In the genomic region with DNA sequence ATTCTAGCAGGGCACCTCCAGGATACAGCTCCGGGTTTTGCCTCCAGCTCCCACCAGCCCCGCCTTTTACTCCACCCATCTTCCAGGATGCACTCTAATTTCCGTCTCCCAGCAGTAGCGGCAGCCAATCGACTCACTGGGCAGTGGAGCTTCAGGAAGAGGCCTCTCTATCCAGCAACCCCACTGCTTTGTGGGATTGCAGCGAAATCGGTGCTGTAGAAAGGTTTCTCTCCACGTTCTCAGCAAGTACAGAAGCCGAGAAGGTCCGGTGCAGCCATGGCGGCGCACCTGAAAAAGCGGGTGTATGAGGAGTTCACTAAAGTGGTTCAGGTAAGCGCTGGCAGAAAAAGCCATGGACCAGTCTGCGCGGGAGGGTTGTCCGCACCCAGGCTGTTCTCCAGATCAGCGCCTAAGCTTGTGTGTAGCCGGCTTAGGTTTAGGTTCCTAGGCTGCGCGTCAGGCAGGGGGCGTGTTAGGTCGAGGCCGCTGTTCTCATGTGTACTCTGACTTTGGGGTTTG, we compare ENCODE assay signal across 7 mouse cellular contexts. TPM values are rescaled to one million over a fixed set of nuclear protein-coding genes. Genes with fewer than 3 reads are reported as not detected.
A peak's percentile ranks its signal among the peaks of the same experiment; 100 is the strongest.
DNase-seq lines count a peak whose midpoint lies in the region; ATAC-seq lines count a peak whose summit lies in the region.

A gene (plus strand): TSS at position 136 of the 519 bp plus-strand sequence.

- no peaks in the 10 kb centered on the region for H3K9me3 ChIP-seq in embryonic facial prominence, embryonic 12.5 days
- no peaks in the 10 kb centered on the region for H3K9me3 ChIP-seq in limb, embryonic 11.5 days (ENCODE audit: control insufficient read depth, low read length)
- H3K9me3 ChIP-seq in midbrain, embryonic 14.5 days (ENCODE audit: control insufficient read depth, low read length) = no peaks in the 10 kb centered on the region

- H3K4me2 ChIP-seq in embryonic facial prominence, embryonic 12.5 days (replicated peaks) = peak within 1 kb of the TSS; percentile 93
- peak within 1 kb of the TSS; percentile 84 for H3K4me2 ChIP-seq in limb, embryonic 11.5 days (ENCODE audit: low read depth, severe bottlenecking)
- peak within 1 kb of the TSS; percentile 90 for H3K4me2 ChIP-seq in midbrain, embryonic 14.5 days (ENCODE audit: low read length)

- ATAC-seq in embryonic facial prominence, embryonic 12.5 days (ENCODE audit: insufficient number of reproducible peaks, insufficient read depth, low FRiP score, low TSS enrichment) = peak; percentile 99
- peak; percentile 99 for ATAC-seq in limb, embryonic 11.5 days (ENCODE audit: insufficient number of reproducible peaks, low FRiP score, low TSS enrichment, low read depth)
- peak; percentile 99 for ATAC-seq in midbrain, embryonic 14.5 days (ENCODE audit: low FRiP score, low TSS enrichment)

- peak within 1 kb of the TSS; percentile 69 for H3K9ac ChIP-seq in embryonic facial prominence, embryonic 12.5 days
- peak within 1 kb of the TSS; percentile 59 for H3K9ac ChIP-seq in limb, embryonic 11.5 days (ENCODE audit: low read length)
- peak within 1 kb of the TSS; percentile 61 for H3K9ac ChIP-seq in midbrain, embryonic 14.5 days (replicated peaks; ENCODE audit: low read length)

- peak; percentile 87 for DNase-seq in adrenal gland, postnatal 25 days
- DNase-seq in heart, adult 11 months = peak; percentile 100
- DNase-seq in kidney, adult 18-20 months = peak; percentile 91
- DNase-seq in limb, embryonic 11.5 days (ENCODE audit: low spot score) = peak; percentile 90
- DNase-seq in midbrain, embryonic 14.5 days = peak; percentile 94
- peak; percentile 76 to 77 for DNase-seq in spleen, adult 18-20 months

- peaks cover 14% of the 10 kb centered on the region for H3K36me3 ChIP-seq in embryonic facial prominence, embryonic 12.5 days
- peaks cover 3% of the 10 kb centered on the region; the same call in 1 of the 2 replicates for H3K36me3 ChIP-seq in limb, embryonic 11.5 days (ENCODE audit: control insufficient read depth, insufficient read depth, low read length)
- H3K36me3 ChIP-seq in midbrain, embryonic 14.5 days (ENCODE audit: control insufficient read depth, insufficient read depth, low read length) = peaks cover 13% of the 10 kb centered on the region

- H3K4me3 ChIP-seq in embryonic facial prominence, embryonic 12.5 days = peak within 1 kb of the TSS; percentile 81
- peak within 1 kb of the TSS; percentile 58 for H3K4me3 ChIP-seq in limb, embryonic 11.5 days (ENCODE audit: low read depth, low read length)
- peak within 1 kb of the TSS; percentile 61 for H3K4me3 ChIP-seq in midbrain, embryonic 14.5 days (replicated peaks; ENCODE audit: low read depth, low read length)

- under 1% methylated on average over 24 of the region's 24 CpGs for WGBS in embryonic facial prominence, embryonic 12.5 days
- WGBS in limb, embryonic 11.5 days = under 1% methylated on average over 24 of the region's 24 CpGs
- WGBS in midbrain, embryonic 14.5 days = under 1% methylated on average over 24 of the region's 24 CpGs

- peak within 1 kb of the TSS; percentile 77; the same call in 1 of the 2 replicates for H3K27ac ChIP-seq in embryonic facial prominence, embryonic 12.5 days
- H3K27ac ChIP-seq in limb, embryonic 11.5 days (replicated peaks; ENCODE audit: low read depth, low read length) = no peak within 1 kb of the TSS
- H3K27ac ChIP-seq in midbrain, embryonic 14.5 days (replicated peaks; ENCODE audit: low read depth, low read length) = peak within 1 kb of the TSS; percentile 72

- H3K27me3 ChIP-seq in embryonic facial prominence, embryonic 12.5 days = no peaks in the 10 kb centered on the region
- H3K27me3 ChIP-seq in limb, embryonic 11.5 days (ENCODE audit: control insufficient read depth, insufficient read depth, low read length) = no peaks in the 10 kb centered on the region
- no peaks in the 10 kb centered on the region for H3K27me3 ChIP-seq in midbrain, embryonic 14.5 days (ENCODE audit: control insufficient read depth, insufficient read depth, low read length)

- peaks cover 10% of the 10 kb centered on the region for H3K4me1 ChIP-seq in embryonic facial prominence, embryonic 12.5 days
- peaks cover 4% of the 10 kb centered on the region; the same call in 1 of the 2 replicates for H3K4me1 ChIP-seq in limb, embryonic 11.5 days (ENCODE audit: control insufficient read depth, insufficient read depth, low read length)
- peaks cover 13% of the 10 kb centered on the region for H3K4me1 ChIP-seq in midbrain, embryonic 14.5 days (ENCODE audit: control insufficient read depth, insufficient read depth, low read length)

RNA-seq across cellular contexts. Expression of the gene that starts here (rescaled TPM):
- 64.7 and 65.3 TPM in 2 replicates for total RNA-seq in adrenal gland, postnatal 25 days (2021)
- 58.3 and 63.5 TPM in 2 replicates for polyA plus RNA-seq in embryonic facial prominence, embryonic 12.5 days (2016; fragmentation: Nextera tagmentation; extraction: Ambion mirVana)
- polyA plus RNA-seq in limb, embryonic 11.5 days (2014; fragmentation: Nextera tagmentation; extraction: Ambion mirVana) = 70.7 and 73.2 TPM in 2 replicates
- polyA plus RNA-seq in midbrain, embryonic 14.5 days (2014; fragmentation: Nextera tagmentation; extraction: Ambion mirVana) = 32.5 and 49.3 TPM in 2 replicates
